Mouse (Mus musculus) thymus, adult 18-20 months (tissue): ENCODE measurements around the gene Ift122.

ENCODE experiments used
- DNase-seq, 2 experiments: peaks; one replicate each; pipeline ENCODE4 v3.0.0; 2022; ENCODE audit warnings: mixed read lengths in 2 of 2

Ift122 gene

GRCm38 (mm10) chr6:115853091-115853813 lies at the start of gene Ift122, which contains the start of gene Mbd4:
TSS of gene Ift122 (plus strand) at chr6:115853470.
TSS of gene Mbd4 (minus strand) at chr6:115853371.
- peak; percentile 99 to 100 for DNase-seq

GRCm38 (mm10) chr6:115803541-115804382 lies 49.5 kb upstream of the Ift122 start:
- peak; percentile 20 to 32 for DNase-seq

GRCm38 (mm10) chr6:115804432-115805192 lies 48.7 kb upstream of the Ift122 start:
- no peak for DNase-seq

- DNase-seq: no peak
These were observed 45.6 kb upstream of the Ift122 start for GRCm38 (mm10) chr6:115807464-115808195.

- DNase-seq: no peak
These were observed 45.1 kb upstream of the Ift122 start for GRCm38 (mm10) chr6:115808196-115808487.

GRCm38 (mm10) chr6:115808488-115809231 lies 44.6 kb upstream of the Ift122 start, which contains the start of gene Rpl32:
TSS of gene Rpl32 (minus strand) at chr6:115808747.
- DNase-seq: peak; percentile 62 to 76

GRCm38 (mm10) chr6:115811606-115812005 lies 41.7 kb upstream of the Ift122 start:
- no peak for DNase-seq

- peak in 1 of 2 experiments; percentile 34 for DNase-seq
These were observed 39.2 kb upstream of the Ift122 start for GRCm38 (mm10) chr6:115814104-115814503.

GRCm38 (mm10) chr6:115815041-115815440 lies 38.2 kb upstream of the Ift122 start:
- DNase-seq: no peak

- DNase-seq: no peak
These were observed 35.1 kb upstream of the Ift122 start for GRCm38 (mm10) chr6:115818129-115818528.

- DNase-seq: no peak
These were observed 31.9 kb upstream of the Ift122 start for GRCm38 (mm10) chr6:115821216-115821993.

GRCm38 (mm10) chr6:115823850-115824464 lies 29.3 kb upstream of the Ift122 start:
- peak; percentile 38 to 62 for DNase-seq

GRCm38 (mm10) chr6:115830779-115831601 lies 22.3 kb upstream of the Ift122 start:
- no peak for DNase-seq

GRCm38 (mm10) chr6:115832152-115832850 lies 21.0 kb upstream of the Ift122 start:
- no peak for DNase-seq

- no peak for DNase-seq
These were observed 19.4 kb upstream of the Ift122 start for GRCm38 (mm10) chr6:115833861-115834260.

- DNase-seq: peak; percentile 58 to 71
These were observed 15.1 kb upstream of the Ift122 start, which contains the start of gene Efcab12 for GRCm38 (mm10) chr6:115838161-115838597. TSS of gene Efcab12 (minus strand) at chr6:115838412.

- no peak for DNase-seq
These were observed 14.5 kb upstream of the Ift122 start for GRCm38 (mm10) chr6:115838745-115839144.

- DNase-seq: no peak
These were observed 8.3 kb upstream of the Ift122 start for GRCm38 (mm10) chr6:115845006-115845405.
